Mouse (Mus musculus) cerebellum, postnatal 25 days (tissue): ENCODE measurements around the gene Tas2r103.

Experiments
- DNase-seq, 2 experiments: peaks; one replicate each; pipeline ENCODE4 v3.0.0; 2021; ENCODE audit warnings: mixed read lengths in 2 of 2

Tas2r103 gene

GRCm38 (mm10) chr6:133037001-133037400 is at the start of gene Tas2r103:
Gene Tas2r103, minus strand, starts transcription at chr6:133037101.
- DNase-seq, result no peak

- DNase-seq, result no peak
Measured at GRCm38 (mm10) chr6:133055716-133056115, 18.8 kb upstream of the Tas2r103 start, which contains the start of gene Tas2r140. Gene Tas2r140, minus strand, starts transcription at chr6:133055816.
